Mouse (Mus musculus) megakaryocyte-erythroid progenitor cell, adult 5 weeks (primary cell): ENCODE measurements around the gene Slc26a10. TPM values are rescaled to one million over a fixed set of nuclear protein-coding genes. Genes with fewer than 3 reads are reported as not detected.

Source experiments
- polyA plus RNA-seq: library from polyadenylated mRNA; stranded (reverse); fragments of >175 nt; gene quantifications from 2 replicates; pipeline ENCODE4 v1.2.3, GENCODE M21; 2012

Gene Slc26a10
- polyA plus RNA-seq: 0.36 and 0.47 TPM in 2 replicates

GRCm38 (mm10) chr10:127179871-127180694, at the start of gene Slc26a10:
Gene Slc26a10, minus strand, starts transcription at chr10:127180645.

GRCm38 (mm10) chr10:127211414-127211854, 31.0 kb upstream of the Slc26a10 start, which contains the start of gene Pip4k2c:
Gene Pip4k2c, minus strand, starts transcription at chr10:127211585.

GRCm38 (mm10) chr10:127195328-127196129, 15.1 kb upstream of the Slc26a10 start, which contains the start of gene Dtx3:
Gene Dtx3, minus strand, starts transcription at chr10:127195728.

GRCm38 (mm10) chr10:127189651-127190381, 9.4 kb upstream of the Slc26a10 start, which contains the start of gene Arhgef25:
Gene Arhgef25, minus strand, starts transcription at chr10:127190083.

GRCm38 (mm10) chr10:127164631-127165353, 15.7 kb downstream of the Slc26a10 start, which contains the start of gene B4galnt1:
Gene B4galnt1, plus strand, starts transcription at chr10:127165225.

Other genes starting within 250 kb of the Slc26a10 start
- gene Ctdsp2, start 201.9 kb downstream of the Slc26a10 start, polyA plus RNA-seq: 266 and 273 TPM in 2 replicates
- 0.06 and 0.16 TPM in 2 replicates for gene Avil, start 179.9 kb downstream of the Slc26a10 start, polyA plus RNA-seq
- gene Tsfm, start 149.8 kb downstream of the Slc26a10 start, polyA plus RNA-seq: 44.0 and 51.5 TPM in 2 replicates
- 34.2 and 35.1 TPM in 2 replicates for gene Mettl1, start 139.2 kb downstream of the Slc26a10 start, polyA plus RNA-seq
- 0.05 TPM in 2 replicates for gene Eef1akmt3, start 139.1 kb downstream of the Slc26a10 start, polyA plus RNA-seq
- 0.02 and 0.06 TPM in 2 replicates for gene Cyp27b1, start 132.4 kb downstream of the Slc26a10 start, polyA plus RNA-seq
- gene March9, start 120.5 kb downstream of the Slc26a10 start, polyA plus RNA-seq: 1.1 and 1.2 TPM in 2 replicates
- gene Cdk4, start 117.1 kb downstream of the Slc26a10 start, polyA plus RNA-seq: 1,737 and 1,767 TPM in 2 replicates
- gene Tspan31, start 110.4 kb downstream of the Slc26a10 start, polyA plus RNA-seq: 32.2 and 46.6 TPM in 2 replicates
- 57.1 and 68.6 TPM in 2 replicates for gene Agap2, start 105.4 kb downstream of the Slc26a10 start, polyA plus RNA-seq
- 290 and 314 TPM in 2 replicates for gene Os9, start 59.5 kb downstream of the Slc26a10 start, polyA plus RNA-seq
- gene B4galnt1, start 15.4 kb downstream of the Slc26a10 start, polyA plus RNA-seq: 359 and 515 TPM in 2 replicates
- 7.0 TPM in 2 replicates for gene Arhgef25, start 9.4 kb upstream of the Slc26a10 start, polyA plus RNA-seq
- 161 and 188 TPM in 2 replicates for gene Dtx3, start 15.1 kb upstream of the Slc26a10 start, polyA plus RNA-seq
- 26.5 and 27.1 TPM in 2 replicates for gene Pip4k2c, start 30.9 kb upstream of the Slc26a10 start, polyA plus RNA-seq
- 0.54 and 0.63 TPM in 2 replicates for gene Kif5a, start 82.7 kb upstream of the Slc26a10 start, polyA plus RNA-seq
- 150 and 154 TPM in 2 replicates for gene Dctn2, start 85.7 kb upstream of the Slc26a10 start, polyA plus RNA-seq
- gene Mbd6, start 108.4 kb upstream of the Slc26a10 start, polyA plus RNA-seq: 426 and 490 TPM in 2 replicates
- gene Mars, start 131.1 kb upstream of the Slc26a10 start, polyA plus RNA-seq: 53.6 and 60.7 TPM in 2 replicates
- gene Arhgap9, start 141.3 kb upstream of the Slc26a10 start, polyA plus RNA-seq: 40.4 and 45.0 TPM in 2 replicates
- gene Gli1, start 161.3 kb upstream of the Slc26a10 start, polyA plus RNA-seq: 0.18 and 0.44 TPM in 2 replicates
- 0.01 TPM in 1 of 2 replicates, not detected in the other for gene Inhbe, start 173.8 kb upstream of the Slc26a10 start, polyA plus RNA-seq
- gene Inhbc, start 189.8 kb upstream of the Slc26a10 start, polyA plus RNA-seq: 0.04 TPM in 1 of 2 replicates, not detected in the other
- gene R3hdm2, start 199.7 kb upstream of the Slc26a10 start, polyA plus RNA-seq: 135 and 146 TPM in 2 replicates